Mouse (Mus musculus): ENCODE measurements around the gene Numb. TPM values are rescaled to one million over a fixed set of nuclear protein-coding genes. Genes with fewer than 3 reads are reported as not detected.
A peak's percentile ranks its signal among the peaks of the same experiment; 100 is the strongest.

The Numb gene
- polyA plus RNA-seq, 1 experiment from 2014 or later: 30.1 TPM

DNA sequence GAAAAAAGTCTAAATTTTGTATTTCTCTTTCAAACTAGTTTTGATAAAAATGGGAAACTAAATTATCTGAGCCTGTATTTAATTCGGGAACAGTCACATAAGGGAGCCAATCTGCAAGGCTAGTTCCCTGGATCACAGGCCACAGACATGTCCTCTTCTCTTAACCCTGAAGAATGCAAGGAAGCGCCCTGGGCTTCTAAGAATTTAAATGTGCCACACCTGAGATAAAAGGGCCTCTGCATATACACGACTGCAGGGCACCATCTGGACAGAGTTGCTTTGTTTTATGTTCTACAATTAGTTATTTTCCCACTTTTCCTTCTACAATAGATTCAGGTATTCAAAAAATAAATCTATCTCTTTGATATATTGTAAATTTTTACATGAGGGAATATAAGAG is 91.3 kb downstream of the Numb start:
- WGBS: 83% methylated on average over 3 of the region's 3 CpGs
- Histone ChIP-seq H3K4me2 (ENCODE audit: low read length) (no peak overlapping the region), H3K9me3 (ENCODE audit: control insufficient read depth, low read length) (no peaks in the 10 kb centered on the region), H3K4me1 (replicated peaks; ENCODE audit: control insufficient read depth, insufficient read depth, low read length) (no peaks in the 10 kb centered on the region), H3K9ac (ENCODE audit: low read length) (no peak overlapping the region), H3K36me3 (ENCODE audit: control insufficient read depth, insufficient read depth, low read length) (peaks cover 9% of the 10 kb centered on the region), H3K27me3 (replicated peaks; ENCODE audit: control insufficient read depth, insufficient read depth, low read length) (no peaks in the 10 kb centered on the region), H3K4me3 (ENCODE audit: low read depth, low read length) (no peak overlapping the region), H3K27ac (ENCODE audit: low read depth) (no peak overlapping the region)
- ATAC-seq (replicated peaks; ENCODE audit: low FRiP score, low TSS enrichment, low read depth) (no peak), DNase-seq (ENCODE audit: low spot score) (no peak)

DNA sequence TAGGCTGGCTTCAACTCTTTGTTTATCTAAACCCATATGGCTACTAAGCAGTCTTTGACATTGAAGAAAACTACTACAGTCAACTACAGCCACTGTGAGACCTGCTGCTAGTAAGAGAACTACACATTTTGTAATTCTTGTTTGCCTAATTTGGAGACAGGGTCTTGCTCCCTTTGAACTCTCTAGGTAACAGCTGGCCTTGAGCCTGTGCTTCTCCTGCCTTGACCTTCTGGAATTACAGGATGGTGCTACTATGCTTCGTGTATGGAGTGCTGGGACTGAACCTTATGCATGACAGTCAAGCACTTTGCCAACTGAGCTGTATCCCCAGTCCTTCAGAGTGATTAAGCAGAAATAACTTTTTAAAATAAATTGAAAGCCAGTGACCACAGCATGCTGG is 105.1 kb downstream of the Numb start:
- H3K4me3 ChIP-seq (ENCODE audit: low read depth, low read length): no peak overlapping the region
- H3K36me3 ChIP-seq (ENCODE audit: control insufficient read depth, insufficient read depth, low read length): peaks cover 13% of the 10 kb centered on the region; the same call in 1 of the 2 replicates
- no peak overlapping the region for H3K4me2 ChIP-seq (ENCODE audit: low read length)
- WGBS: 77% methylated on average over 1 of the region's 1 CpGs
- DNase-seq (ENCODE audit: low spot score) (no peak), ATAC-seq (replicated peaks; ENCODE audit: low FRiP score, low TSS enrichment, low read depth) (no peak)
- H3K27me3 ChIP-seq (replicated peaks; ENCODE audit: control insufficient read depth, insufficient read depth, low read length): no peaks in the 10 kb centered on the region
- H3K27ac ChIP-seq (ENCODE audit: low read depth): no peak overlapping the region
- no peaks in the 10 kb centered on the region for H3K9me3 ChIP-seq (ENCODE audit: control insufficient read depth, low read length)
- H3K4me1 ChIP-seq (replicated peaks; ENCODE audit: control insufficient read depth, insufficient read depth, low read length): no peaks in the 10 kb centered on the region
- no peak overlapping the region for H3K9ac ChIP-seq (ENCODE audit: low read length)

DNA sequence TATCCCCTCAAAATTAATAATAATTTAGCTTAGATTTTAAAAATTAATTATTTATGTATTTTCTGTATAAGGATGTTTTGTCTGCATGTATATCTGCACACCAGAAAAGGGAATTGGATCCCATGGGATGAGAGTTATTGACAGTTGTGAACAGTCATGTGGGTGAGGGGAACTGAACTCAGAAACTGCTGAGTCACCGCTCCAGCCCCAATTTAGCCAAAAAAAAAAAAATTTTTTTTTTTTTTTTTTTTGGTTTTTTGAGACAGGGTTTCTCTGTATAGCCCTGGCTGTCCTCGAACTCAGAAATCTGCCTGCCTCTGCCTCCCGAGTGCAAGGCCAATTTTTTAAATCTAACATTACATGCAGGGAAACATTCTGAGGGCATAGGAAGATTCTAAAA is 109.8 kb downstream of the Numb start:
- Histone ChIP-seq H3K9me3 (ENCODE audit: control insufficient read depth, low read length) (no peaks in the 10 kb centered on the region), H3K4me2 (ENCODE audit: low read length) (no peak overlapping the region), H3K4me1 (replicated peaks; ENCODE audit: control insufficient read depth, insufficient read depth, low read length) (no peaks in the 10 kb centered on the region), H3K36me3 (ENCODE audit: control insufficient read depth, insufficient read depth, low read length) (peaks cover 17% of the 10 kb centered on the region), H3K4me3 (ENCODE audit: low read depth, low read length) (no peak overlapping the region), H3K27me3 (replicated peaks; ENCODE audit: control insufficient read depth, insufficient read depth, low read length) (no peaks in the 10 kb centered on the region), H3K27ac (ENCODE audit: low read depth) (no peak overlapping the region), H3K9ac (ENCODE audit: low read length) (no peak overlapping the region)
- DNase-seq (ENCODE audit: low spot score): no peak
- ATAC-seq (replicated peaks; ENCODE audit: low FRiP score, low TSS enrichment, low read depth): no peak
- WGBS: 93% methylated on average over 3 of the region's 3 CpGs

DNA sequence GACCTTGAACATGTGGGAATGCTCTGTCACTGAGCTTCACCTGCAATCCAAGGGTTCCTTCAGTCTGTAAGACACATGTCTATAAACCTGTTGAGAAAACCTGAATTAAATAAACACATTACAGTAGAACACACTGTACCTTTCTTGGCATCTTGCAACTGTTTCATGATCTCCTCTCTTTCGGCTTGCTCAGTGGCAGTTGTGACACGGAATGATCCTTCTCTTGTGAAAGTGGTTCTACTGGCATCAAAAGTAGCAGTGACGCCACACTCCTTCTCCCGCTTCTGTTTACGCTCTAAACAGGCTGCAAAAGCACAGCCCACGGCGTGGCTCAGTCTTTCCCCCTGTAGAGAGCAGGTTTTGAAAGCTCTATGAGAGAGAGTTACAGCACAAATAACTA is 118.1 kb downstream of the Numb start:
- no peaks in the 10 kb centered on the region for H3K4me1 ChIP-seq (replicated peaks; ENCODE audit: control insufficient read depth, insufficient read depth, low read length)
- no peaks in the 10 kb centered on the region for H3K27me3 ChIP-seq (replicated peaks; ENCODE audit: control insufficient read depth, insufficient read depth, low read length)
- no peak overlapping the region for H3K27ac ChIP-seq (ENCODE audit: low read depth)
- no peak overlapping the region for H3K9ac ChIP-seq (ENCODE audit: low read length)
- H3K4me3 ChIP-seq (ENCODE audit: low read depth, low read length): no peak overlapping the region
- ATAC-seq (replicated peaks; ENCODE audit: low FRiP score, low TSS enrichment, low read depth) (no peak), DNase-seq (ENCODE audit: low spot score) (peak; percentile 6)
- H3K9me3 ChIP-seq (ENCODE audit: control insufficient read depth, low read length): peaks cover 4% of the 10 kb centered on the region; the same call in 1 of the 2 replicates
- peaks cover 75% of the 10 kb centered on the region for H3K36me3 ChIP-seq (ENCODE audit: control insufficient read depth, insufficient read depth, low read length)
- no peak overlapping the region for H3K4me2 ChIP-seq (ENCODE audit: low read length)
- 94% methylated on average over 7 of the region's 7 CpGs for WGBS

DNA sequence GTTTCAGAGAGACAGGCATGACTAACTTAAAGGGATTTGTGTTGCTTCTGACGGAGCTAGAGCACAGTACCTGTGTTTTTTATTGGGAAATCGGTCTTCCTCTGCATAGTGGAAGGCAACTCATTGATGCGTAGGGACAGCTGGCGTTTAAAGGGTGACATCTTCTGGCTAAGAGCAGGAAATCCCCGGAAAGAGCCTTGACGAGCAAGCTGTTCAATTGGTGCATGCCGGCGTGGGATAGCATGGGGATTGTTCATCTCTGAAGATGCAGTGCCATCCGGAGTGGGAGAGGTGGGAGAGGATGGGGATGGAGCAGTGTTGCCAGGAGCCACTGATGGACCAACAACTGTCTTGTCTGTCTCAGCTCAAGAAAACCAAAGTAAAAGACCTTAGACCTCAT is 120.8 kb downstream of the Numb start:
- H3K27ac ChIP-seq (ENCODE audit: low read depth): no peak overlapping the region
- no peak overlapping the region for H3K4me3 ChIP-seq (ENCODE audit: low read depth, low read length)
- H3K4me2 ChIP-seq (ENCODE audit: low read length): no peak overlapping the region
- ATAC-seq (replicated peaks; ENCODE audit: low FRiP score, low TSS enrichment, low read depth) (no peak), DNase-seq (ENCODE audit: low spot score) (peak; percentile 36)
- peaks cover 71% of the 10 kb centered on the region for H3K36me3 ChIP-seq (ENCODE audit: control insufficient read depth, insufficient read depth, low read length)
- no peak overlapping the region for H3K9ac ChIP-seq (ENCODE audit: low read length)
- no peaks in the 10 kb centered on the region for H3K27me3 ChIP-seq (replicated peaks; ENCODE audit: control insufficient read depth, insufficient read depth, low read length)
- peaks cover 3% of the 10 kb centered on the region; the same call in 1 of the 2 replicates for H3K9me3 ChIP-seq (ENCODE audit: control insufficient read depth, low read length)
- no peaks in the 10 kb centered on the region for H3K4me1 ChIP-seq (replicated peaks; ENCODE audit: control insufficient read depth, insufficient read depth, low read length)
- 62% methylated on average over 9 of the region's 9 CpGs for WGBS

DNA sequence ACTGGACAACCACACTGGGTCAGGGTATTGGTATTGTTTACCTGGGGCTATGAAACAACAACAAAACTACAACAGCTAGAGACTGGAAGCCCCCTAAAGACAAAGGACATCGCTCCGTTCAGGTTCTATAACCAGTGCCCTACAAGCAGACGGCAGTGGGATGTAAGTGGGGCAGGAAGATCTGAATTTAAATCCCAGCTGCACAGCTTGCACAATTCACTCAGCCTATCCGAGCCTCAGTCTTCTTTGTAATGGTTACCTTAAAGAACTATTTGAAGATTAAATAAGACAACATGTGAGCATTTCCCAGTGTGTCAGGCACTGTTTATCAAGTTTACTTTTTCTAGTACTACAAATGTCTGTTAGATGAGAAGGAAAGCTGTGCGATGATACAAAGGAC is 123.4 kb downstream of the Numb start:
- no peak for ATAC-seq (replicated peaks; ENCODE audit: low FRiP score, low TSS enrichment, low read depth)

DNA sequence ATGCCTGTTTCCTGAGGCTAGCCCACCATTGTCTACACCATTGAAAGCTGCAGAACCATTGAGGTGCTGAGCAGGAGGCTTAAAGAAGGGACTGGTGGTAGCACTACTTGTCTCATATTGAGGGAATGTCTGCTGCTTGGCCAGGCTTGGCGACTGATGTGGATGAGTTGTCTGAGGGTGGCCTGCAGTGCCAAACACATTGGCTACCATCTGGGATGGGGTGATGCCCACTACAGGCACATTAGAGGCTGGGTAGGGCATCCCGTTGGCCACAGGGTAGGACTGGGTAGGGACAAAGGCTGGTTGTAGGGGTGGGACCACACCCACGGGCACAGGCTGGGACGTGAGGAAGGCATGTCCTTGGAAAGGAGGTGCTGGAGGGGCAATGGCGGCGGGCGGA is 126.1 kb downstream of the Numb start:
- H3K36me3 ChIP-seq (ENCODE audit: control insufficient read depth, insufficient read depth, low read length): peaks cover 63% of the 10 kb centered on the region

More for the DNA sequence above, 123.4 kb downstream of the Numb start:
- WGBS: 88% methylated on average over 5 of the region's 5 CpGs
- no peak for DNase-seq (ENCODE audit: low spot score)
- Histone ChIP-seq H3K4me3 (ENCODE audit: low read depth, low read length) (no peak overlapping the region), H3K27ac (ENCODE audit: low read depth) (no peak overlapping the region), H3K9ac (ENCODE audit: low read length) (no peak overlapping the region), H3K36me3 (ENCODE audit: control insufficient read depth, insufficient read depth, low read length) (peaks cover 60% of the 10 kb centered on the region), H3K27me3 (replicated peaks; ENCODE audit: control insufficient read depth, insufficient read depth, low read length) (no peaks in the 10 kb centered on the region), H3K4me2 (ENCODE audit: low read length) (no peak overlapping the region), H3K4me1 (replicated peaks; ENCODE audit: control insufficient read depth, insufficient read depth, low read length) (no peaks in the 10 kb centered on the region), H3K9me3 (ENCODE audit: control insufficient read depth, low read length) (no peaks in the 10 kb centered on the region)

DNA sequence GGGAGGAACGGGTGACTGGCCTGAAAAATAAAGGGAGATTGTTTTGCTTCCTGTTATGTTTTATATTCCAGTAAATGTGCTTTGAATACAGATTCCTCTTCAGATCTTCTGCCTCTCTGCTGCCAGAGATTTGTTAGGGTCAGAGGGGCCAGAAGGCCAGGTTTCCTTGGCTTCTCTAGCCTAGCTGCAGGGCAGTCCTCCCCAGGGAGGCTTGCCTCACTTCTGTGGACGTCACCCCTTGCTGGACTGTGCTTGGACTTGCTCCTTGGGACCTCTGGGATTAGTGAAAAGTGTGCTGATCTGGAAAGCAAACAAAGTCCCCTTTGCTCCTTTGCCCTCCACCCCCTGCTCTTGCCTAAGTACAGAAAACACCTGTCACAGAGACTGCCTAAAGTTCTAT is 126.7 kb downstream of the Numb start:
- peaks cover 57% of the 10 kb centered on the region for H3K36me3 ChIP-seq (ENCODE audit: control insufficient read depth, insufficient read depth, low read length)
- DNase-seq (ENCODE audit: low spot score): no peak

More for the DNA sequence above, 126.1 kb downstream of the Numb start:
- DNase-seq (ENCODE audit: low spot score): no peak
- H3K9ac ChIP-seq (ENCODE audit: low read length): no peak overlapping the region
- no peaks in the 10 kb centered on the region for H3K4me1 ChIP-seq (replicated peaks; ENCODE audit: control insufficient read depth, insufficient read depth, low read length)
- no peak overlapping the region for H3K4me3 ChIP-seq (ENCODE audit: low read depth, low read length)
- WGBS: 88% methylated on average over 7 of the region's 7 CpGs
- no peaks in the 10 kb centered on the region for H3K27me3 ChIP-seq (replicated peaks; ENCODE audit: control insufficient read depth, insufficient read depth, low read length)
- H3K9me3 ChIP-seq (ENCODE audit: control insufficient read depth, low read length): no peaks in the 10 kb centered on the region
- H3K4me2 ChIP-seq (ENCODE audit: low read length): no peak overlapping the region
- no peak overlapping the region for H3K27ac ChIP-seq (ENCODE audit: low read depth)
- ATAC-seq (replicated peaks; ENCODE audit: low FRiP score, low TSS enrichment, low read depth): no peak

DNA sequence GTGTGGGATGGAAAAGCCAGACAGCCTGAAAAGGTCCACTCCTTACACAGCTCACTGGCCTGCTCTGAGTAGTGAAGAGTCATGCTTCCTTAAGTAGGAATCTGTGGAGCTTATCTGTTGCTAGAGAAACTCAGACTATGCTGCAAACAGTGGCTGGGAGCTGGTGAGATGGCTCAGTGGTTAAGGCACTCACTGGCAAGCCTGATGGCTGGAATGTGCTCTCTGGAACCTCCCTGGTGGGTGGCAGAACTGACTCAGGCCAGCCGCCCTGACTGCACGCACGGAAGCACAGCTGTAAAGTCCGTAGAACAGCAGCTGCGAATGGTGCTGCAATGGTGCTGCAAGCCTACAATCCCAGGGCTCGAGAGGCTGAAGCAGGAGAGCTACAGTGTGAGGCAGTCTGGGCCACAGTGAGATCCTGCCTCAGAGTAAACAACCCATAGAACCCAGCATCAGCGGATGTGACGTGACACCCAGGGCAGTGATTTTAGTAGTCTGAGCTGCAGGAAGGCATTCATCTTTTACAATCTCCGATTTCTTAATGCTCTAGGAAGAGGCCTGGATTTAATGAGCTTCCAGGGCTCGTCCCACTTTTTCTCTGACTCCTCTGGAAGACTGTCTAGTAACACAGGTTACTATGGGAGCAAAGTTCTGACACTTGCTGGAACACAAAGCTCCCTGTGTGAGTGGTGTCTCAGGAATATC is 128.9 kb downstream of the Numb start:
- Histone ChIP-seq H3K4me3 (ENCODE audit: low read depth, low read length) (no peak overlapping the region), H3K36me3 (ENCODE audit: control insufficient read depth, insufficient read depth, low read length) (peaks cover 41% of the 10 kb centered on the region), H3K9ac (ENCODE audit: low read length) (no peak overlapping the region), H3K27me3 (replicated peaks; ENCODE audit: control insufficient read depth, insufficient read depth, low read length) (no peaks in the 10 kb centered on the region), H3K27ac (ENCODE audit: low read depth) (no peak overlapping the region), H3K9me3 (ENCODE audit: control insufficient read depth, low read length) (no peaks in the 10 kb centered on the region), H3K4me1 (replicated peaks; ENCODE audit: control insufficient read depth, insufficient read depth, low read length) (no peaks in the 10 kb centered on the region), H3K4me2 (ENCODE audit: low read length) (no peak overlapping the region)
- ATAC-seq (replicated peaks; ENCODE audit: low FRiP score, low TSS enrichment, low read depth): no peak
- 55% methylated on average over 10 of the region's 10 CpGs for WGBS
- no peak for DNase-seq (ENCODE audit: low spot score)

More for the DNA sequence above, 126.7 kb downstream of the Numb start:
- Histone ChIP-seq H3K9me3 (ENCODE audit: control insufficient read depth, low read length) (no peaks in the 10 kb centered on the region), H3K4me2 (ENCODE audit: low read length) (no peak overlapping the region), H3K9ac (ENCODE audit: low read length) (no peak overlapping the region), H3K4me1 (replicated peaks; ENCODE audit: control insufficient read depth, insufficient read depth, low read length) (no peaks in the 10 kb centered on the region), H3K27me3 (replicated peaks; ENCODE audit: control insufficient read depth, insufficient read depth, low read length) (no peaks in the 10 kb centered on the region), H3K27ac (ENCODE audit: low read depth) (no peak overlapping the region), H3K4me3 (ENCODE audit: low read depth, low read length) (no peak overlapping the region)
- ATAC-seq (replicated peaks; ENCODE audit: low FRiP score, low TSS enrichment, low read depth): no peak
- 56% methylated on average over 2 of the region's 2 CpGs for WGBS
